8 mouse cellular contexts compared by ENCODE assay signal in genomic region chr11:62878728-62879127, GRCm38 (mm10). TPM values are rescaled to one million over a fixed set of nuclear protein-coding genes. Genes with fewer than 3 reads are reported as not detected.
DNase-seq lines count a peak whose midpoint lies in the region; ATAC-seq and TF ChIP-seq lines count a peak whose summit lies in the region.

No protein-coding gene starts in this region.

- H3K36me3 ChIP-seq in hindbrain, embryonic 12.5 days = peaks cover 4% of the 10 kb centered on the region; the same call in 1 of the 2 replicates
- peaks cover 4% of the 10 kb centered on the region; the same call in 1 of the 2 replicates for H3K36me3 ChIP-seq in midbrain, embryonic 14.5 days (ENCODE audit: control insufficient read depth, insufficient read depth, low read length)

- peak overlapping the region; percentile 91 for H3K27ac ChIP-seq in layer of hippocampus, adult 2 months
- H3K27ac ChIP-seq in cortical plate, adult 2 months (ENCODE audit: insufficient read depth, low read length) = no peak overlapping the region
- no peak overlapping the region for H3K27ac ChIP-seq in hindbrain, embryonic 12.5 days
- H3K27ac ChIP-seq in midbrain, embryonic 14.5 days (replicated peaks; ENCODE audit: low read depth, low read length) = no peak overlapping the region

- H3K9ac ChIP-seq in hindbrain, embryonic 12.5 days = no peak overlapping the region
- H3K9ac ChIP-seq in midbrain, embryonic 14.5 days (replicated peaks; ENCODE audit: low read length) = no peak overlapping the region

- WGBS in hindbrain, embryonic 12.5 days = 28% methylated on average over 9 of the region's 9 CpGs
- 27% methylated on average over 9 of the region's 9 CpGs for WGBS in midbrain, embryonic 14.5 days

- no peak for TF ChIP-seq POLR2A in cortical plate, adult 2 months (IDR thresholded peaks at IDR 0.05; ENCODE audit: extremely low read depth, insufficient read depth, low read length)

- ATAC-seq in hindbrain, embryonic 12.5 days (ENCODE audit: low FRiP score) = peak; percentile 36
- no peak; the same call in 1 of the 2 replicates for ATAC-seq in midbrain, embryonic 14.5 days (ENCODE audit: low FRiP score, low TSS enrichment)

- 0 out of 2 replicates have a peak, but pooled peaks cover 2% of the 10 kb centered on the region for H3K4me1 ChIP-seq in cortical plate, adult 2 months (ENCODE audit: control insufficient read depth, insufficient read depth, low read length)
- 0 out of 2 replicates have a peak, but pooled peaks cover 3% of the 10 kb centered on the region for H3K4me1 ChIP-seq in hindbrain, embryonic 12.5 days
- H3K4me1 ChIP-seq in midbrain, embryonic 14.5 days (ENCODE audit: control insufficient read depth, insufficient read depth, low read length) = 0 out of 2 replicates have a peak, but pooled peaks cover 3% of the 10 kb centered on the region

- peak in 1 of 2 experiments; percentile 15 for DNase-seq in layer of hippocampus, adult 2 months (ENCODE audit: low spot score in 2 of 2)
- DNase-seq in layer of hippocampus, adult 8-10 months (ENCODE audit: low spot score in 2 of 2) = no peak
- no peak for DNase-seq in midbrain, embryonic 14.5 days
- no peak for DNase-seq in urinary bladder, postnatal 10 days (ENCODE audit: low spot score)
- DNase-seq in spleen, postnatal 10 days (ENCODE audit: low spot score in 2 of 2) = no peak
- no peak for DNase-seq in frontal cortex, postnatal 14 days (ENCODE audit: low spot score in 2 of 2)

- H3K9me3 ChIP-seq in hindbrain, embryonic 12.5 days (replicated peaks) = no peaks in the 10 kb centered on the region
- H3K9me3 ChIP-seq in midbrain, embryonic 14.5 days (ENCODE audit: control insufficient read depth, low read length) = no peaks in the 10 kb centered on the region

- peak overlapping the region; percentile 68 for H3K4me2 ChIP-seq in hindbrain, embryonic 12.5 days (replicated peaks)
- H3K4me2 ChIP-seq in midbrain, embryonic 14.5 days (ENCODE audit: low read length) = peak overlapping the region; percentile 75

- no peak for TF ChIP-seq CTCF in layer of hippocampus, adult 2 months (conservative IDR thresholded peaks at IDR 0.05)
- no peak for TF ChIP-seq CTCF in cortical plate, adult 2 months (IDR thresholded peaks at IDR 0.05; ENCODE audit: extremely low read depth, insufficient read depth, low read length)

- H3K4me3 ChIP-seq in layer of hippocampus, adult 2 months = peak overlapping the region; percentile 71
- H3K4me3 ChIP-seq in cortical plate, adult 2 months (ENCODE audit: insufficient read depth, low read length) = peak overlapping the region; percentile 97
- peak overlapping the region; percentile 79 for H3K4me3 ChIP-seq in hindbrain, embryonic 12.5 days
- peak overlapping the region; percentile 72 for H3K4me3 ChIP-seq in midbrain, embryonic 14.5 days (replicated peaks; ENCODE audit: low read depth, low read length)

- H3K27me3 ChIP-seq in hindbrain, embryonic 12.5 days = no peaks in the 10 kb centered on the region
- H3K27me3 ChIP-seq in midbrain, embryonic 14.5 days (ENCODE audit: control insufficient read depth, insufficient read depth, low read length) = no peaks in the 10 kb centered on the region

RNA-seq across cellular contexts. Expression of gene Tvp23b, which starts 0.5 kb away (rescaled TPM):
- 10 to 100 TPM; 27.6 to 30.5 TPM for total RNA-seq in layer of hippocampus, adult 2 months (2021)
- 10 to 100 TPM; 32.5 to 35.7 (median 35.2) TPM for total RNA-seq in layer of hippocampus, adult 8-10 months (2022)
- 30.2 and 32.8 TPM in 2 replicates for polyA plus RNA-seq in cortical plate, adult 2 months (2012; rRNA removed)
- polyA plus RNA-seq in hindbrain, embryonic 12.5 days (2016; fragmentation: Nextera tagmentation; extraction: Ambion mirVana) = 49.5 and 51.7 TPM in 2 replicates
- 55.9 and 58.9 TPM in 2 replicates for polyA plus RNA-seq in midbrain, embryonic 14.5 days (2014; fragmentation: Nextera tagmentation; extraction: Ambion mirVana)

RNA-seq across cellular contexts. Expression of gene Fbxw10, which starts 31.9 kb away (rescaled TPM):
- total RNA-seq in layer of hippocampus, adult 2 months (2021) = 1 to 10 TPM; 1.9 to 2.6 TPM
- total RNA-seq in layer of hippocampus, adult 8-10 months (2022) = 1 to 10 TPM; 1.0 to 2.4 (median 1.8) TPM
- polyA plus RNA-seq in cortical plate, adult 2 months (2012; rRNA removed) = 0.58 and 0.93 TPM in 2 replicates
- polyA plus RNA-seq in hindbrain, embryonic 12.5 days (2016; fragmentation: Nextera tagmentation; extraction: Ambion mirVana) = 0.25 and 0.40 TPM in 2 replicates
- polyA plus RNA-seq in midbrain, embryonic 14.5 days (2014; fragmentation: Nextera tagmentation; extraction: Ambion mirVana) = 0.24 and 0.27 TPM in 2 replicates

RNA-seq across cellular contexts. Expression of gene Trim16, which starts 58.7 kb away (rescaled TPM):
- 1 to 10 TPM; 1.4 to 1.6 TPM for total RNA-seq in layer of hippocampus, adult 2 months (2021)
- 1 to 10 TPM; 1.5 to 2.6 (median 1.8) TPM for total RNA-seq in layer of hippocampus, adult 8-10 months (2022)
- polyA plus RNA-seq in cortical plate, adult 2 months (2012; rRNA removed) = 1.6 TPM in 2 replicates
- polyA plus RNA-seq in hindbrain, embryonic 12.5 days (2016; fragmentation: Nextera tagmentation; extraction: Ambion mirVana) = 8.0 and 9.4 TPM in 2 replicates
- polyA plus RNA-seq in midbrain, embryonic 14.5 days (2014; fragmentation: Nextera tagmentation; extraction: Ambion mirVana) = 4.5 and 6.8 TPM in 2 replicates
